Mouse (Mus musculus) MEL (cell line): ENCODE measurements around the gene Gpc3. TPM values are rescaled to one million over a fixed set of nuclear protein-coding genes. Genes with fewer than 3 reads are reported as not detected.

ENCODE experiments used
- DNase-seq: peaks from one replicate; pipeline ENCODE4 v3.0.0; 2011; ENCODE audit warnings: low read depth, low spot score
- H3K27ac ChIP-seq: 2 replicates; pipeline ENCODE4 v1.5.1; 2012; ENCODE audit warnings: low read depth, mild to moderate bottlenecking, control low read depth, low read length, moderate library complexity; ENCODE audit not compliant: control insufficient read depth
- H3K27me3 ChIP-seq, 2 experiments: fragments of 150-350 bp in 1 of 2; sonication (generic) in 1 of 2; 2 replicates each; pipeline ENCODE4 v1.6.1; 2012; ENCODE audit warnings: low read length in 2 of 2, mild to moderate bottlenecking in 2 of 2, improper control_type of control experiment in 1 of 2, moderate library complexity in 1 of 2; ENCODE audit not compliant: insufficient read depth in 2 of 2, control insufficient read depth in 1 of 2
- H3K36me3 ChIP-seq, 2 experiments: 2 replicates each; pipeline ENCODE4 v1.6.1; 2012 to 2014; ENCODE audit warnings: low read length in 2 of 2, improper control_type of control experiment in 1 of 2, inconsistent platforms in 1 of 2, mild to moderate bottlenecking in 1 of 2; ENCODE audit not compliant: insufficient read depth in 2 of 2, control insufficient read depth in 1 of 2
- H3K4me1 ChIP-seq, 2 experiments: fragments of 150-350 bp in 1 of 2; sonication (generic) in 1 of 2; 2 replicates each; pipeline ENCODE4 v1.6.1; 2012; ENCODE audit warnings: low read length in 2 of 2, improper control_type of control experiment in 1 of 2, mild to moderate bottlenecking in 1 of 2; ENCODE audit not compliant: insufficient read depth in 2 of 2, control insufficient read depth in 1 of 2
- H3K4me3 ChIP-seq, 2 experiments: fragments of 150-350 bp in 1 of 2; sonication (generic) in 1 of 2; 2 replicates each; pipeline ENCODE4 v1.5.1; 2012; ENCODE audit warnings: low read depth in 2 of 2, low read length in 2 of 2, mild to moderate bottlenecking in 2 of 2, moderate library complexity in 2 of 2, control low read depth in 1 of 2, improper control_type of control experiment in 1 of 2; ENCODE audit not compliant: control insufficient read depth in 1 of 2, insufficient read depth in 1 of 2
- H3K79me2 ChIP-seq: 2 replicates; pipeline ENCODE4 v1.6.1; 2012; ENCODE audit warnings: mild to moderate bottlenecking, low read length, moderate library complexity; ENCODE audit not compliant: control insufficient read depth, poor library complexity, insufficient read depth
- H3K9ac ChIP-seq: 2 replicates; pipeline ENCODE4 v1.6.1; 2012; ENCODE audit warnings: low read depth, mild to moderate bottlenecking, control low read depth, low read length, moderate library complexity; ENCODE audit not compliant: control insufficient read depth, poor library complexity, severe bottlenecking
- H3K9me3 ChIP-seq: fragments of 150-350 bp; sonication (generic); replicated peaks from 2 replicates; pipeline ENCODE4 v1.6.1; 2012; ENCODE audit warnings: mild to moderate bottlenecking, low read length, improper control_type of control experiment, moderate library complexity; ENCODE audit not compliant: insufficient read depth
- BHLHE40 ChIP-seq: IDR thresholded peaks from 2 replicates; pipeline ENCODE4 v1.6.1; 2012; ENCODE audit warnings: low read depth, mild to moderate bottlenecking, inconsistent platforms, low read length, improper control_type of control experiment, borderline replicate concordance
- CHD1 ChIP-seq: IDR thresholded peaks from 2 replicates; pipeline ENCODE4 v1.6.1; 2012; ENCODE audit warnings: low read depth, mild to moderate bottlenecking, inconsistent platforms, low read length, improper control_type of control experiment
- E2F4 ChIP-seq: IDR thresholded peaks from 2 replicates; pipeline ENCODE4 v1.6.1; 2011; ENCODE audit warnings: low read depth, low read length, improper control_type of control experiment, borderline replicate concordance
- ELF1 ChIP-seq: IDR thresholded peaks from 2 replicates; pipeline ENCODE4 v1.6.1; 2014; ENCODE audit warnings: low read depth, mild to moderate bottlenecking, inconsistent platforms, low read length, improper control_type of control experiment, moderate library complexity
- EP300 ChIP-seq, 2 experiments: IDR thresholded peaks; 2 replicates each; pipeline ENCODE4 v1.6.1; 2011; ENCODE audit warnings: improper control_type of control experiment in 2 of 2, low read length in 2 of 2, low read depth in 1 of 2, mild to moderate bottlenecking in 1 of 2
- GATA1 ChIP-seq: IDR thresholded peaks from 2 replicates; pipeline ENCODE4 v1.6.1; 2011; ENCODE audit warnings: low read depth, low read length, improper control_type of control experiment
- HCFC1 ChIP-seq: IDR thresholded peaks from 2 replicates; pipeline ENCODE4 v1.6.1; 2012; ENCODE audit warnings: low read depth, mild to moderate bottlenecking, inconsistent platforms, low read length, improper control_type of control experiment, moderate library complexity
- MAX ChIP-seq: IDR thresholded peaks from 2 replicates; pipeline ENCODE4 v1.6.1; 2011; ENCODE audit warnings: low read length, improper control_type of control experiment
- NELFE ChIP-seq: IDR thresholded peaks from 2 replicates; pipeline ENCODE4 v1.6.1; 2011; ENCODE audit warnings: low read depth, low read length, improper control_type of control experiment
- RCOR1 ChIP-seq: IDR thresholded peaks from 2 replicates; pipeline ENCODE4 v1.6.1; 2012; ENCODE audit warnings: low read depth, mild to moderate bottlenecking, inconsistent platforms, low read length, improper control_type of control experiment
- SMC3 ChIP-seq: IDR thresholded peaks from 2 replicates; pipeline ENCODE4 v1.6.1; 2011; ENCODE audit warnings: low read depth, low read length, improper control_type of control experiment
- TAL1 ChIP-seq: IDR thresholded peaks from 2 replicates; pipeline ENCODE4 v1.6.1; 2012; ENCODE audit warnings: mild to moderate bottlenecking, inconsistent platforms, low read length, moderate library complexity, mixed read lengths
- TCF12 ChIP-seq: IDR thresholded peaks from 2 replicates; pipeline ENCODE4 v1.6.1; 2014; ENCODE audit warnings: low read depth, mild to moderate bottlenecking, inconsistent platforms, low read length, improper control_type of control experiment, moderate library complexity
- USF1 ChIP-seq: IDR thresholded peaks from 2 replicates; pipeline ENCODE4 v1.6.1; 2014; ENCODE audit warnings: low read depth, mild to moderate bottlenecking, inconsistent platforms, low read length, improper control_type of control experiment, moderate library complexity
- USF2 ChIP-seq, 2 experiments: IDR thresholded peaks; 2 replicates each; pipeline ENCODE4 v1.6.1; 2011 to 2012; ENCODE audit warnings: improper control_type of control experiment in 2 of 2, low read length in 2 of 2, borderline replicate concordance in 1 of 2, inconsistent platforms in 1 of 2, low read depth in 1 of 2, mild to moderate bottlenecking in 1 of 2; ENCODE audit not compliant: insufficient read depth in 1 of 2
- ZKSCAN1 ChIP-seq: IDR thresholded peaks from 2 replicates; pipeline ENCODE4 v1.6.1; 2012; ENCODE audit warnings: low read depth, mild to moderate bottlenecking, inconsistent platforms, low read length, improper control_type of control experiment, moderate library complexity
- polyA plus RNA-seq, 2 experiments: library from polyadenylated mRNA; stranded (reverse) in 1 of 2; unstranded in 1 of 2; fragments of >175 nt in 1 of 2; fragments of >200 nt in 1 of 2; gene quantifications; 2 replicates each; pipeline versions ENCODE4 v1.2.1 to v1.2.4; 2012; ENCODE audit warnings: low replicate concordance in 2 of 2, low read depth in 1 of 2; ENCODE audit not compliant: insufficient read length in 2 of 2, insufficient read depth in 1 of 2, missing spikeins in 1 of 2
- total RNA-seq: library from RNA; depleted of rRNA; stranded (reverse); fragments of 300-350 nt; gene quantifications from 2 replicates; pipeline ENCODE4 v1.2.3, GENCODE M21; 2012; rRNA removed

Gpc3 gene
- total RNA-seq (not detected in 2 replicates), polyA plus RNA-seq (not detected)

GRCm38 (mm10) chrX:52613328-52614030 is at the start of gene Gpc3:
Gene Gpc3 (minus strand): TSS chrX:52613950.
- Histone ChIP-seq H3K4me1 (no peaks in the 10 kb centered on the region), H3K36me3 (no peaks in the 10 kb centered on the region), H3K27ac (no peak within 1 kb of the TSS), H3K9ac (no peak within 1 kb of the TSS), H3K27me3 (no peaks in the 10 kb centered on the region), H3K9me3 (no peaks in the 10 kb centered on the region), H3K79me2 (no peaks in the 10 kb centered on the region), H3K4me3 (no peak within 1 kb of the TSS)
- TF ChIP-seq TAL1 (no peak), USF1 (no peak), RCOR1 (no peak), SMC3 (no peak), ELF1 (no peak), GATA1 (no peak), TCF12 (no peak), ZKSCAN1 (no peak), NELFE (no peak), HCFC1 (no peak), MAX (no peak), USF2 (IDR thresholded peaks at IDR 0.05; ENCODE audit: borderline replicate concordance in 1 of 2, insufficient read depth in 1 of 2, low read depth in 1 of 2, low read length in 2 of 2) (no peak)
- no peak for DNase-seq

- no peaks in the 10 kb centered on the region for H3K4me1 ChIP-seq
- H3K36me3 ChIP-seq = no peaks in the 10 kb centered on the region
- no peak for DNase-seq
- TF ChIP-seq CHD1 (no peak), E2F4 (no peak), GATA1 (no peak), EP300 (IDR thresholded peaks at IDR 0.05; ENCODE audit: low read depth in 1 of 2, low read length in 2 of 2) (no peak), RCOR1 (no peak), BHLHE40 (no peak)
- no peaks in the 10 kb centered on the region for H3K9me3 ChIP-seq
- no peaks in the 10 kb centered on the region for H3K79me2 ChIP-seq
- no peak overlapping the region for H3K9ac ChIP-seq
- no peak overlapping the region for H3K4me3 ChIP-seq
- no peak overlapping the region for H3K27ac ChIP-seq
- no peaks in the 10 kb centered on the region for H3K27me3 ChIP-seq
Measured at GRCm38 (mm10) chrX:52651975-52652374, 38.2 kb upstream of the Gpc3 start.
